ENCODE assay signal across 8 mouse cellular contexts in the genomic region with DNA sequence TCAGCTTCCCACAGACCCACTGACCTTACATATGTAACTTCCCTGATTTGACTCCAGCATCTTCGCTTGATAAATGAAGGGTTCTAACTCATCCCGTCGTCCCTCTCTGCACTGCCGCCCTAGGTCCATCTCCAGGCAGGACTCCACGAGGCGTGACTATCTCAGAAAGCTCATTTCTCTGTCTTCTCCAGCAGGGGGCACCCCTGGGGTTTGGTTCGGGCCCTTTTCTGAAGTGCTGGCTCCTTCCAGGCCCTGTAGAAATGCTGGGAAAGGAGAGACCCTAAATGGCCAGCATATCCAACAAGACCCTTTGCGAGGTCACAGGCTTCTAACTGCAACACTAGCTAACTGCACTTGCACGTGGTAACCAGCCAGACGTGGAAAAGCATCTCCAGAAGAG. TPM values are rescaled to one million over a fixed set of nuclear protein-coding genes. Genes with fewer than 3 reads are reported as not detected.
A peak's percentile ranks its signal among the peaks of the same experiment; 100 is the strongest.
DNase-seq lines count a peak whose midpoint lies in the region; ATAC-seq and TF ChIP-seq lines count a peak whose summit lies in the region.

No protein-coding gene starts in this region.

- ATAC-seq in granulocyte monocyte progenitor cell, adult 5-6 weeks (replicated peaks; ENCODE audit: poor library complexity, severe bottlenecking) = peak; percentile 91
- ATAC-seq in intestine, postnatal 0 days = no peak
- peak; percentile 58 for ATAC-seq in neural tube, embryonic 11.5 days (ENCODE audit: insufficient read depth, low FRiP score, low TSS enrichment)

- H3K9me3 ChIP-seq in intestine, postnatal 0 days (ENCODE audit: control insufficient read depth) = no peaks in the 10 kb centered on the region
- H3K9me3 ChIP-seq in neural tube, embryonic 11.5 days (ENCODE audit: control insufficient read depth, low read length) = no peaks in the 10 kb centered on the region

- no peaks in the 10 kb centered on the region; the same call in 1 of the 2 replicates for H3K4me1 ChIP-seq in cortical plate, adult 2 months (ENCODE audit: control insufficient read depth, insufficient read depth, low read length)
- H3K4me1 ChIP-seq in intestine, postnatal 0 days (replicated peaks; ENCODE audit: control insufficient read depth, insufficient read depth, low read length) = no peaks in the 10 kb centered on the region
- no peaks in the 10 kb centered on the region for H3K4me1 ChIP-seq in neural tube, embryonic 11.5 days (ENCODE audit: control insufficient read depth, insufficient read depth, low read length)

- no peak for TF ChIP-seq POLR2A in cortical plate, adult 2 months (IDR thresholded peaks at IDR 0.05; ENCODE audit: extremely low read depth, insufficient read depth, low read length)

- peak; percentile 49 for TF ChIP-seq CTCF in cortical plate, adult 2 months (IDR thresholded peaks at IDR 0.05; ENCODE audit: extremely low read depth, insufficient read depth, low read length)
- peak; percentile 79 for TF ChIP-seq CTCF in intestine, postnatal 0 days (IDR thresholded peaks at IDR 0.05; ENCODE audit: low read depth)

- no peak overlapping the region for H3K9ac ChIP-seq in intestine, postnatal 0 days (ENCODE audit: low read depth, low read length)
- H3K9ac ChIP-seq in neural tube, embryonic 11.5 days (ENCODE audit: low read length) = no peak overlapping the region

- no peak overlapping the region for H3K27ac ChIP-seq in cortical plate, adult 2 months (ENCODE audit: insufficient read depth, low read length)
- no peak overlapping the region for H3K27ac ChIP-seq in intestine, postnatal 0 days (ENCODE audit: low read depth, low read length)
- no peak overlapping the region for H3K27ac ChIP-seq in neural tube, embryonic 11.5 days (ENCODE audit: low read depth, low read length)

- 7% methylated on average over 10 of the region's 10 CpGs for WGBS in intestine, postnatal 0 days
- WGBS in neural tube, embryonic 11.5 days = 7% methylated on average over 10 of the region's 10 CpGs

- no peaks in the 10 kb centered on the region; the same call in 1 of the 2 replicates for H3K27me3 ChIP-seq in intestine, postnatal 0 days (replicated peaks; ENCODE audit: control insufficient read depth, insufficient read depth, low read length)
- no peaks in the 10 kb centered on the region for H3K27me3 ChIP-seq in neural tube, embryonic 11.5 days (ENCODE audit: control insufficient read depth, insufficient read depth, low read length)

- no peak overlapping the region for H3K4me3 ChIP-seq in cortical plate, adult 2 months (ENCODE audit: insufficient read depth, low read length)
- no peak overlapping the region for H3K4me3 ChIP-seq in intestine, postnatal 0 days (ENCODE audit: low read depth, low read length)
- no peak overlapping the region for H3K4me3 ChIP-seq in neural tube, embryonic 11.5 days (ENCODE audit: low read depth, low read length)

- no peak overlapping the region for H3K4me2 ChIP-seq in intestine, postnatal 0 days (replicated peaks; ENCODE audit: low read depth)
- no peak overlapping the region for H3K4me2 ChIP-seq in neural tube, embryonic 11.5 days (ENCODE audit: low read depth)

- no peaks in the 10 kb centered on the region for H3K36me3 ChIP-seq in intestine, postnatal 0 days (ENCODE audit: control insufficient read depth, insufficient read depth)
- H3K36me3 ChIP-seq in neural tube, embryonic 11.5 days (ENCODE audit: control insufficient read depth, insufficient read depth, low read length) = no peaks in the 10 kb centered on the region

- peak; percentile 52 for DNase-seq in right cerebral cortex, adult 18-20 months
- no peak for DNase-seq in right cerebral cortex, postnatal 36 days (ENCODE audit: low spot score in 2 of 2)
- DNase-seq in liver = peak; percentile 52
- peak; percentile 69 for DNase-seq in neural tube, embryonic 11.5 days (ENCODE audit: low spot score)
- peak; percentile 79 for DNase-seq in testis, postnatal 10 days (ENCODE audit: low spot score)

RNA-seq across cellular contexts. Expression of a gene that starts 31.7 kb away (rescaled TPM):
- polyA plus RNA-seq in cortical plate, adult 2 months (2012; rRNA removed) = 2.4 and 3.6 TPM in 2 replicates
- total RNA-seq in granulocyte monocyte progenitor cell, adult 5-6 weeks (2014; fragmentation: Nextera tagmentation) = not detected in 2 replicates
- total RNA-seq in granulocyte monocyte progenitor cell, adult 5-6 weeks (2017) = not detected in 2 replicates
- 15.8 and 20.7 TPM in 2 replicates for polyA plus RNA-seq in intestine, postnatal 0 days (2015; fragmentation: Nextera tagmentation; extraction: Ambion mirVana)
- polyA plus RNA-seq in neural tube, embryonic 11.5 days (2014; fragmentation: Nextera tagmentation; extraction: Ambion mirVana) = 105 and 114 TPM in 2 replicates

RNA-seq across cellular contexts. Expression of a gene that starts 43.7 kb away (rescaled TPM):
- 0.66 and 0.73 TPM in 2 replicates for polyA plus RNA-seq in cortical plate, adult 2 months (2012; rRNA removed)
- 11.2 and 13.4 TPM in 2 replicates for total RNA-seq in granulocyte monocyte progenitor cell, adult 5-6 weeks (2014; fragmentation: Nextera tagmentation)
- total RNA-seq in granulocyte monocyte progenitor cell, adult 5-6 weeks (2017) = 7.8 and 14.1 TPM in 2 replicates
- polyA plus RNA-seq in intestine, postnatal 0 days (2015; fragmentation: Nextera tagmentation; extraction: Ambion mirVana) = 1.4 and 1.5 TPM in 2 replicates
- polyA plus RNA-seq in neural tube, embryonic 11.5 days (2014; fragmentation: Nextera tagmentation; extraction: Ambion mirVana) = 1.7 and 2.1 TPM in 2 replicates

Comparison
In these comparisons a context has a peak if more than half of its experiments do, and no peak if none do; other contexts are left out.
1. DNase-seq: peak in right cerebral cortex, adult 18-20 months (single experiment), liver (single experiment), neural tube, embryonic 11.5 days (single experiment) and testis, postnatal 10 days (single experiment); none in right cerebral cortex, postnatal 36 days (0 of 2).